Mouse (Mus musculus): ENCODE data around the gene Syce3.

GRCm38 (mm10) chr15:89435878-89436277 lies 25.6 kb upstream of the Syce3 start:
- TF ChIP-seq POLR2A (IDR thresholded peaks at IDR 0.05; ENCODE audit: borderline replicate concordance, low read depth, low read length) (no peak), CTCF (IDR thresholded peaks at IDR 0.05; ENCODE audit: low read depth, low read length) (no peak)
